Mouse (Mus musculus): ENCODE results near the gene Afdn.

DNA sequence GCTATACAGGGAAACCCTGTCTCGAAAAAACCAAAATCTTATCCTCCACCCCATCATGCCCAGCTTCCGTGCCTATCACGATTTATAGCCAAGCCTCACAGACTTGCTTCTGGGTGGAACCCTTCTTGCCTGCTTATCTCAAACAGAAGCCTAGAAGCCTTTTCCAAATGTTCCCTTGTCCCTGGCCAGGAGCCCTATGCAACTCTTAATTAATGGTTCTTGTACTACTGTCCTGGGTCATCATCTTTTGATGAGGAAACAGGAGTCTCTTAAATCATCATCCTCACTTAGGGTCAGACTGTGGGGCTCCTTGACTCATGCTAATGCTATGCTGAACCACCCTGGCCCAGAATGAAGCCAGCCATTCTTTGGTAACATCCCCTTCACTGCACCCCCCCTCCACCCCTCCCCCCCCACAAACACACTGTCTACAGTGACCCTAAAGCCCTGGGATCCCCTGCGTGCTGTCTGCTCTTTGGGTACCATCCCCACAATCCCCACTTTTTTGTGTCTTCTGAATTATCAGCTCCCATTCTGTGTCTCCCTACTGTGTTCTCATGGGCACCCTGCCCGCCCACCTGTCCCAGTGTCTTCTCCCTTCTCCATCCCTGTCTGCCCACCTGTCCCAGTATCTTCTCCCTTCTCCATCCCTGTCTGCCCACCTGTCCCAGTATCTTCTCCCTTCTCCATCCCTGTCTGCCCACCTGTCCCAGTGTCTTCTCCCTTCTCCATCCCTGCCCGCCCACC lies 29.2 kb upstream of the Afdn start:
- TF ChIP-seq POLR2A (IDR thresholded peaks at IDR 0.05; ENCODE audit: borderline replicate concordance, control insufficient read depth, low read depth, low read length) = no peak
- TF ChIP-seq CTCF (IDR thresholded peaks at IDR 0.05; ENCODE audit: control insufficient read depth, insufficient read depth, low read length) = no peak

All from bone marrow, adult 2 months (tissue).